Mouse (Mus musculus) ES-Bruce4 (cell line): ENCODE measurements at regions not wholly inside any gene's neighbourhood (a gene's known extent, or its start where the extent isn't known, plus 50 kb on each side); places are given as distances from the start of the nearest gene placed in this dataset.

Experiments
- H3K27ac ChIP-seq: 2 replicates; pipeline ENCODE4 v1.5.1; 2012; ENCODE audit warnings: low read length, inconsistent platforms; ENCODE audit not compliant: insufficient read depth
- H3K27me3 ChIP-seq: 2 replicates; pipeline ENCODE4 v1.6.1; 2012; ENCODE audit warnings: mild to moderate bottlenecking, low read length, inconsistent platforms; ENCODE audit not compliant: control insufficient read depth, poor library complexity, insufficient read depth, severe bottlenecking
- H3K36me3 ChIP-seq: 2 replicates; pipeline ENCODE4 v1.6.1; 2012; ENCODE audit warnings: inconsistent platforms, mild to moderate bottlenecking, low read length, moderate library complexity; ENCODE audit not compliant: control insufficient read depth, poor library complexity, insufficient read depth, severe bottlenecking
- H3K4me1 ChIP-seq: one replicate; pipeline ENCODE4 v1.8.1; 2011; ENCODE audit warnings: low read length; ENCODE audit not compliant: control insufficient read depth, insufficient read depth
- H3K4me3 ChIP-seq: 2 replicates; pipeline ENCODE4 v1.5.1; 2011; ENCODE audit warnings: low read depth, mild to moderate bottlenecking, low read length
- H3K9ac ChIP-seq: 2 replicates; pipeline ENCODE4 v1.6.1; 2012; ENCODE audit warnings: low read depth, mild to moderate bottlenecking, inconsistent platforms; ENCODE audit not compliant: poor library complexity, severe bottlenecking
- H3K9me3 ChIP-seq: replicated peaks from 2 replicates; pipeline ENCODE4 v1.6.1; 2012; ENCODE audit warnings: mild to moderate bottlenecking, low read length, inconsistent platforms; ENCODE audit not compliant: control insufficient read depth, poor library complexity, insufficient read depth, severe bottlenecking
- CTCF ChIP-seq: IDR thresholded peaks from one replicate; pipeline ENCODE4 v1.8.1; 2011; ENCODE audit warnings: low read depth, low read length
- EP300 ChIP-seq: IDR thresholded peaks from 2 replicates; pipeline ENCODE4 v1.6.1; 2011; ENCODE audit warnings: low read depth, low read length; ENCODE audit not compliant: insufficient read depth
- POLR2A ChIP-seq: IDR thresholded peaks from one replicate; pipeline ENCODE4 v1.8.1; 2011; ENCODE audit warnings: low read length; ENCODE audit not compliant: insufficient read depth

- Histone ChIP-seq H3K4me3 (no peak overlapping the region), H3K9ac (no peak overlapping the region), H3K4me1 (no peaks in the 10 kb centered on the region), H3K27ac (no peak overlapping the region), H3K27me3 (no peaks in the 10 kb centered on the region), H3K9me3 (no peaks in the 10 kb centered on the region), H3K36me3 (no peaks in the 10 kb centered on the region)
- no peak for TF ChIP-seq CTCF
- TF ChIP-seq POLR2A = no peak
- TF ChIP-seq EP300 = no peak
These were observed 283.7 kb downstream of the Meis1 start for GRCm38 (mm10) chr11:18734904-18735664.

GRCm38 (mm10) chr11:18734075-18734474 lies 284.7 kb downstream of the Meis1 start:
- Histone ChIP-seq H3K36me3 (no peaks in the 10 kb centered on the region), H3K4me1 (no peaks in the 10 kb centered on the region), H3K9ac (no peak overlapping the region), H3K27me3 (no peaks in the 10 kb centered on the region), H3K27ac (no peak overlapping the region), H3K9me3 (no peaks in the 10 kb centered on the region), H3K4me3 (no peak overlapping the region)
- no peak for TF ChIP-seq EP300
- TF ChIP-seq POLR2A = no peak
- TF ChIP-seq CTCF = no peak

- Histone ChIP-seq H3K27ac (no peak overlapping the region), H3K4me1 (no peaks in the 10 kb centered on the region), H3K9ac (no peak overlapping the region), H3K27me3 (no peaks in the 10 kb centered on the region), H3K9me3 (0 out of 2 replicates have a peak, but pooled peaks cover 10% of the 10 kb centered on the region), H3K4me3 (no peak overlapping the region), H3K36me3 (no peaks in the 10 kb centered on the region)
- TF ChIP-seq EP300 (no peak), CTCF (no peak), POLR2A (no peak)
These were observed 289.0 kb downstream of the Meis1 start for GRCm38 (mm10) chr11:18729742-18730141.

GRCm38 (mm10) chr11:18722770-18723169 lies 296.0 kb downstream of the Meis1 start:
- H3K27me3 ChIP-seq = no peaks in the 10 kb centered on the region; the same call in 1 of the 2 replicates
- 0 out of 2 replicates have a peak, but pooled peaks cover 3% of the 10 kb centered on the region for H3K9me3 ChIP-seq
- no peaks in the 10 kb centered on the region for H3K4me1 ChIP-seq
- H3K36me3 ChIP-seq = no peaks in the 10 kb centered on the region
- no peak overlapping the region for H3K4me3 ChIP-seq
- H3K9ac ChIP-seq = no peak overlapping the region
- no peak overlapping the region for H3K27ac ChIP-seq
- no peak for TF ChIP-seq POLR2A
- no peak for TF ChIP-seq EP300
- TF ChIP-seq CTCF = no peak

- no peak overlapping the region for H3K27ac ChIP-seq
- TF ChIP-seq CTCF = no peak
- no peak for TF ChIP-seq POLR2A
- TF ChIP-seq EP300 = no peak
- H3K4me1 ChIP-seq = no peaks in the 10 kb centered on the region
These were observed 303.0 kb downstream of the Meis1 start for GRCm38 (mm10) chr11:18715851-18716126.

GRCm38 (mm10) chr11:18715050-18715850 lies 303.5 kb downstream of the Meis1 start:
- no peaks in the 10 kb centered on the region for H3K27me3 ChIP-seq
- no peak overlapping the region for H3K27ac ChIP-seq
- no peak overlapping the region for H3K9ac ChIP-seq
- H3K4me1 ChIP-seq = no peaks in the 10 kb centered on the region
- no peak overlapping the region for H3K4me3 ChIP-seq
- H3K9me3 ChIP-seq = no peaks in the 10 kb centered on the region
- H3K36me3 ChIP-seq = no peaks in the 10 kb centered on the region
- no peak for TF ChIP-seq CTCF
- TF ChIP-seq EP300 = no peak
- TF ChIP-seq POLR2A = no peak

More at GRCm38 (mm10) chr11:18715851-18716126, 303.0 kb downstream of the Meis1 start:
- H3K4me3 ChIP-seq = no peak overlapping the region
- no peaks in the 10 kb centered on the region for H3K9me3 ChIP-seq
- H3K36me3 ChIP-seq = no peaks in the 10 kb centered on the region
- no peak overlapping the region for H3K9ac ChIP-seq
- H3K27me3 ChIP-seq = no peaks in the 10 kb centered on the region
